Mouse (Mus musculus): ENCODE results near the gene Rreb1. TPM values are rescaled to one million over a fixed set of nuclear protein-coding genes. Genes with fewer than 3 reads are reported as not detected.

Gene Rreb1
- polyA plus RNA-seq, 1 experiment from 2014 or later = 6.1 TPM

DNA sequence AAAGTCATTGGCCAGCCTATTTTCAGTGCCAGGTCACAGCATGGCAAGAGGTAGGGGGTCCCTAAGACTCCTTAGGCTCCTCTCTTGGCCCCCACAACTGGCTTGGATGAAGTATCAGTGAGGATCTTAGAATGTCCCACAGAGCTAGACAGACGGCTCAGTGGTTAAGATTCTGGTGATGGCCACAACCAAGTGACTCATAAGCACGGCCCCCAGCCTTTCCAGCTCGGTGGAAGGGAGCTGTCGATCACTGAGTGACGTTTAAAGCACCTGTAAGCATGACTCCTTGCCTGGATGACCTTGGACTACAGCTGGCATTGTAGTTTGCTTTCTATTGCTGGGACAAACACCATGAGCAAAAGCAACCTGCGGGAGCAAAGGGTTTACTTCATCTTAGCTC lies 174.8 kb downstream of the Rreb1 start:
- ATAC-seq (ENCODE audit: low FRiP score) = no peak
- H3K4me2 ChIP-seq (replicated peaks) = no peak overlapping the region
- H3K4me1 ChIP-seq = no peaks in the 10 kb centered on the region; the same call in 1 of the 2 replicates
- no peak overlapping the region for H3K4me3 ChIP-seq
- H3K9me3 ChIP-seq (replicated peaks) = no peaks in the 10 kb centered on the region
- peaks cover 7% of the 10 kb centered on the region for H3K36me3 ChIP-seq
- H3K27me3 ChIP-seq = no peaks in the 10 kb centered on the region
- H3K9ac ChIP-seq = no peak overlapping the region
- no peak overlapping the region for H3K27ac ChIP-seq
- WGBS = 88% methylated on average over 6 of the region's 6 CpGs

- no peak overlapping the region for H3K4me2 ChIP-seq (replicated peaks)
- WGBS = 82% methylated on average over 1 of the region's 1 CpGs
- no peak for ATAC-seq (ENCODE audit: low FRiP score)
- no peak overlapping the region for H3K4me3 ChIP-seq
- no peaks in the 10 kb centered on the region for H3K27me3 ChIP-seq
- peaks cover 6% of the 10 kb centered on the region; the same call in 1 of the 2 replicates for H3K36me3 ChIP-seq
- H3K9me3 ChIP-seq (replicated peaks) = no peaks in the 10 kb centered on the region
- no peaks in the 10 kb centered on the region for H3K4me1 ChIP-seq
- H3K9ac ChIP-seq = no peak overlapping the region
- H3K27ac ChIP-seq = no peak overlapping the region
These were observed 176.1 kb downstream of the Rreb1 start for GRCm38 (mm10) chr13:37954318-37954717.

DNA sequence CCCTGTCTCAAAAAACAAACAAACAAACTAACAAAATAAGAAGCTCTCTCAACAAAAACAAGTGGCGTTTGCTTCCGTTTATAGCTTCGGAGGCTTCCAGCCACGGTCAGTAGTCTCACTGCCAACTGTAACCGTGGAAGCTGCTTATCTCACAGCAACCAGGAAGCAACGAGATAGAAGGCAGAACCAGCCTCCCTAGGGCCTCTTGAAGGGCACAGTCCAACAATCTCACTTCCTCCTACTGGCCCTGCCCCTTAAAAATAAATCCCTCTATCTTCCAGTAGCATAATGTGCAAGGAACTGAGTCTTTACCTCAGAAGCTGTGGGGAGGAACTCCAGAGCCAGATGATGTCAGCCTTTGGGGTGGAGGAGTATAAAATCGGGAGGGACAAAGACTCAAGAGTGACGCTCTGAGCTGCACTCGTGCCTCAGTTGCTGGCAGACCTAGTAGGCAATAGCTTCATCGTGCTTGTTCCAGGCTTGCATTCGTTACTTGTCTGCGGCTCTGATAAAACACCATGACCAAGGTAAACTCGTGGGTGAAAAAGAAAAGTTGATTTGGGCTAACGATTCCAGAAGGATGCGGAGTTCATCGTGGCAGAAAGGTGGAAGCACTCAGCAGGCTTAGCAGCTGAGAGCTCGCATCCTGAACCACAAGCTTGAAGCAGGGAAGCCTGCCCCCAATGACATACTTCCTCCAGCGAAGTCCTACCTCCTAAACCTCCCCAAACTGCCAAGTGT lies 180.5 kb downstream of the Rreb1 start:
- H3K9me3 ChIP-seq (replicated peaks) = no peaks in the 10 kb centered on the region
- 92% methylated on average over 18 of the region's 18 CpGs for WGBS

DNA sequence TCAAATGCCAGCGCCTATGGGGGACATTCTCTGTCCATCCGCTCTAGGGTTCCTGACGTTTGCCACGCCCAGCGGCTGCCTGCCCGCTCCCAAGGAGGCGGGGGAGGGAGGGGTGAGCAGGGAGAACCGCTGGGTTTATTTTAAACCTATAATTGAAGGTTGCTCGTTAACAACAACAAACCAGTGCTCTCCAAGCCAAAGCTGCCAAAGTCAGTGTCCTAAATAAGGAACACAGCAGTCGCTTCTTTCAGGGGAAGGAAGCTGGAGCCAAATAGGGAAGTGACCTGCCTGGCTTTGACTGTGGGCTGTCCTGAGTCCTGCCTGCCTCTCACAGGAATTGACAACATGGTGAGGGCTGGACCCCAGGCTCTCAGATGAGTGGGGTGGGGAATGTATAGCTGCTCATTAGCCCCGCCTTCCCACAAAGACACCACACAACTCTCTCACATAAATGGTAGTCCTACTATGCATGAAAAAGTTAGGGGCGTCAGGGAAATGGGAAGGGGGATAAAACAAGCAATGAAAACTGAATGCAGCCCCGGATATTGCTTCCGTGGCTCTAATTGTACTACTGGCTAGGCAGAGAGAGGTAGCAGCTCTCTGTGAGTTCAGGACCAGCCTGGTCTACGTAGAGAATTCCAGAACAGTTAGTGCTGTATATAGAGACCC lies 181.2 kb downstream of the Rreb1 start:
- Histone ChIP-seq H3K4me3 (no peak overlapping the region), H3K4me2 (replicated peaks) (no peak overlapping the region), H3K27me3 (peaks cover 8% of the 10 kb centered on the region; the same call in 1 of the 2 replicates), H3K9ac (no peak overlapping the region), H3K4me1 (peaks cover 9% of the 10 kb centered on the region), H3K9me3 (replicated peaks) (no peaks in the 10 kb centered on the region), H3K27ac (no peak overlapping the region), H3K36me3 (no peaks in the 10 kb centered on the region)
- no peak for ATAC-seq (ENCODE audit: low FRiP score)
- WGBS = 76% methylated on average over 15 of the region's 15 CpGs

More for the DNA sequence above, 180.5 kb downstream of the Rreb1 start:
- Histone ChIP-seq H3K9ac (no peak overlapping the region), H3K4me1 (peaks cover 2% of the 10 kb centered on the region), H3K27ac (no peak overlapping the region), H3K4me2 (replicated peaks) (no peak overlapping the region), H3K4me3 (no peak overlapping the region), H3K36me3 (no peaks in the 10 kb centered on the region), H3K27me3 (0 out of 2 replicates have a peak, but pooled peaks cover 1% of the 10 kb centered on the region)
- ATAC-seq (ENCODE audit: low FRiP score) = no peak

- Histone ChIP-seq H3K9me3 (replicated peaks) (no peaks in the 10 kb centered on the region), H3K27me3 (peaks cover 14% of the 10 kb centered on the region; the same call in 1 of the 2 replicates), H3K27ac (no peak overlapping the region), H3K4me2 (replicated peaks) (no peak overlapping the region), H3K9ac (no peak overlapping the region), H3K4me1 (peaks cover 13% of the 10 kb centered on the region), H3K4me3 (no peak overlapping the region), H3K36me3 (no peaks in the 10 kb centered on the region)
- WGBS = 89% methylated on average over 7 of the region's 7 CpGs
- no peak for ATAC-seq (ENCODE audit: low FRiP score)
These were observed 181.7 kb downstream of the Rreb1 start for GRCm38 (mm10) chr13:37959936-37960335.

- H3K9ac ChIP-seq = no peak overlapping the region
- H3K27ac ChIP-seq = no peak overlapping the region
- H3K4me2 ChIP-seq (replicated peaks) = no peak overlapping the region
- H3K4me3 ChIP-seq = no peak overlapping the region
- 91% methylated on average over 9 of the region's 9 CpGs for WGBS
- no peaks in the 10 kb centered on the region for H3K9me3 ChIP-seq (replicated peaks)
- peaks cover 15% of the 10 kb centered on the region; the same call in 1 of the 2 replicates for H3K27me3 ChIP-seq
- H3K36me3 ChIP-seq = no peaks in the 10 kb centered on the region
- no peak for ATAC-seq (ENCODE audit: low FRiP score)
- H3K4me1 ChIP-seq = peaks cover 31% of the 10 kb centered on the region
These were observed 184.3 kb downstream of the Rreb1 start for GRCm38 (mm10) chr13:37962541-37962940.

- Histone ChIP-seq H3K27ac (no peak overlapping the region), H3K27me3 (peaks cover 15% of the 10 kb centered on the region; the same call in 1 of the 2 replicates), H3K4me2 (replicated peaks) (peak overlapping the region; percentile 53), H3K36me3 (no peaks in the 10 kb centered on the region), H3K9ac (0 out of 2 replicates have a peak overlapping the region, but pooled peaks have one; percentile 29), H3K4me3 (peak overlapping the region; percentile 28), H3K9me3 (replicated peaks) (no peaks in the 10 kb centered on the region), H3K4me1 (peaks cover 32% of the 10 kb centered on the region)
- under 1% methylated on average over 12 of the region's 12 CpGs for WGBS
- ATAC-seq (ENCODE audit: low FRiP score) = 0 out of 2 replicates have a peak, but pooled peaks have one; percentile 30
These were observed 185.3 kb downstream of the Rreb1 start for GRCm38 (mm10) chr13:37963354-37964007.

DNA sequence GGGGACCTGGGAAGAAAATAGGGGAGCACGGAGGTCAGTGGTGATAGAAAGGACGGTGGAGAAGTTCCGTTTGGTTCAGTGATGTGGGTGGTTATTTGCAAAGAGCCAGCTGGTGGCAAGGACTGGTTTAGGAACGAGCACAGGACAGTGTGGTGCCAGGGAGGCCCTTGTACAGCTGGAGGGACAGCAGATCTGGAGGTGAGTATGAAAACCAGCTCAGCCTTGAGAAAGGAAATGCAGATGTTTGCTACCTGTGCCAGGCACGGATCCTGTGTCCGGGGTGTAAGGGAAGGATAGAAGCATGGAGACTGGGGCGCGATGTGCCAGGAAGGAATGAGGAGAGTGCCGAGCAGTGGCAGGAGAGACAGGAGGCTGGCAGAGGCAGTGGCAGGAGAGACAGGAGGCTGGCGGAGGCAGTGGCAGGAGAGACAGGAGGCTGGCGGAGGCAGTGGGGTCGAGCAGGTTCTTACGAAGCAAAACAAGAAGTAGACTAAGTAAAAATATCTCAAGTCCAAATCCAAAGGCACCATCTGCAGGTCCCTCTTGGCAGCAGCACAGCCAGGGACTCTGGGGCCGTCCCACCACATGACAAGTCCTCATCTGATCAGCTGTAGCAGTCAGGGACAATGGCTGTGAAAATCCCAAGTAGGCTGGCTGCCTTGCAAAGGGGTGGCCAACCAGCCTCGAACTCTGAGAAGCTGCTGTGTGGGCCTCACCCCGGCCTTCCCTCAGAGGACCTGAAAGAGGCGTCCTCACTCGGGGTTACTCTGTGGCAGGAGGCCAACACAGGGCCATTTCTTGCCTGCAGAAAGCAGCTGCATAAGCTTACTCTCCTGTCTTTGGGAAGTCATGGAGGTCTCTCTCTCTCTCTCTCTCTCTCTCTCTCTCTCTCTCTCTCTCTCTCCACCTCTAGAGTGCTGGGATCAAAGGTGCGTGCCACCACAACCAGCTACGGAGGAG lies 186.2 kb downstream of the Rreb1 start:
- WGBS = 34% methylated on average over 20 of the region's 20 CpGs
- peaks cover 15% of the 10 kb centered on the region; the same call in 1 of the 2 replicates for H3K27me3 ChIP-seq
- H3K36me3 ChIP-seq = no peaks in the 10 kb centered on the region
- no peak overlapping the region; the same call in 1 of the 2 replicates for H3K4me3 ChIP-seq
- H3K4me1 ChIP-seq = peaks cover 32% of the 10 kb centered on the region
- no peaks in the 10 kb centered on the region for H3K9me3 ChIP-seq (replicated peaks)
- peak overlapping the region; percentile 53 for H3K4me2 ChIP-seq (replicated peaks)
- no peak for ATAC-seq (ENCODE audit: low FRiP score)
- no peak overlapping the region for H3K9ac ChIP-seq
- H3K27ac ChIP-seq = no peak overlapping the region

- Histone ChIP-seq H3K9ac (no peak overlapping the region), H3K4me2 (replicated peaks) (no peak overlapping the region), H3K36me3 (no peaks in the 10 kb centered on the region), H3K9me3 (replicated peaks) (no peaks in the 10 kb centered on the region), H3K4me3 (no peak overlapping the region), H3K27me3 (peaks cover 15% of the 10 kb centered on the region; the same call in 1 of the 2 replicates), H3K4me1 (peaks cover 32% of the 10 kb centered on the region), H3K27ac (no peak overlapping the region)
- no peak for ATAC-seq (ENCODE audit: low FRiP score)
- 27% methylated on average over 17 of the region's 17 CpGs for WGBS
These were observed 187.1 kb downstream of the Rreb1 start for GRCm38 (mm10) chr13:37965126-37965914.

DNA sequence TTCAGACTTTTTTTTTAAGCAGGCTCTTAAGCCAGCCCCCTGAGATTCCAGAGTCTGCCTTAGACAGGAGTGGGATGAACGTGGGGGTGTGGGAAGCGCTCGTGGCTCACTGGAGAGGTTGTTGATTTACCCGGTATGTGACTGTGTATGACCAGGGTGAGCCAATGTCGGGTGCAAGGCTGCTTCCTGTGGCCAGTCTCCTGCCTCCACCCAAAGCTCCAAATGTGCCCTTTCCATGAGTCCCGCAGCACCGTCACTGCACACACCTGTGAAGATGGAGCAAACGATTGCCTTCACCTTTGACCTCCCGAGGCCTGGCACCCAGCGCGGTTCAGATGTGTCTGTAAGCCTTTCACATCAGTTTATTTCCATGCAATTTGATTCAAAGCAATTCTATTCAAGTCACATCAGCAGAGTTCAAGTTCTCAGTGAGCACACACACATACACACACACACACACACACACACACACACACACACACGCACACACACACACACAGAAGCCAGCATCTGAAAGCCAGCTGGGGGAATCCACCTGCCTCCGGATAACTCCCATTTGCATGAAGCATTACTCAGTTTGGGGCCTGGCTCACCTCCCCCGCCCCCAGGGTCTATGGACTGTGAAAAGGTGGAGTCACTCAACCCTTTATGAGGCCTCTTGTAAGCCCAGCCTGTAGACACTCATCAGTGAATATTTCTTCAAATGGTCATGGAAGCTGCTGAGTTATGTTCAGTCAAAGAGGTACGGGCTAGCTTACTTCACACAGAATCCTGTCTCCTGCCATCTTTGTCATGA lies 188.3 kb downstream of the Rreb1 start:
- peaks cover 32% of the 10 kb centered on the region for H3K4me1 ChIP-seq
- no peak overlapping the region for H3K9ac ChIP-seq
- H3K36me3 ChIP-seq = no peaks in the 10 kb centered on the region
- H3K27me3 ChIP-seq = peaks cover 15% of the 10 kb centered on the region; the same call in 1 of the 2 replicates
- H3K9me3 ChIP-seq (replicated peaks) = no peaks in the 10 kb centered on the region
- H3K27ac ChIP-seq = peak overlapping the region; percentile 74
- no peak overlapping the region for H3K4me2 ChIP-seq (replicated peaks)
- H3K4me3 ChIP-seq = no peak overlapping the region
- WGBS = 71% methylated on average over 15 of the region's 15 CpGs
- ATAC-seq (ENCODE audit: low FRiP score) = no peak
